Mouse (Mus musculus) G1E (cell line): Measurements from ENCODE around the gene Dmkn.

ENCODE experiments used
- CTCF ChIP-seq: IDR thresholded peaks from 2 replicates; pipeline ENCODE4 v1.5.1; 2012; ENCODE audit warnings: low read depth, low read length, inconsistent platforms, mixed read lengths
- POLR2AphosphoS5 ChIP-seq: IDR thresholded peaks from 2 replicates; pipeline ENCODE4 v1.6.1; 2012; ENCODE audit warnings: low read depth, low read length, inconsistent platforms; ENCODE audit not compliant: insufficient replicate concordance
- TAL1 ChIP-seq: conservative IDR thresholded peaks from 2 replicates; pipeline ENCODE4 v1.6.1; 2012; ENCODE audit warnings: low read depth, low read length, inconsistent platforms, mixed read lengths

GRCm38 (mm10) chr7:30751086-30751669, 12.4 kb upstream of the Dmkn start, which contains the start of gene Sbsn:
- TF ChIP-seq CTCF (no peak), TAL1 (no peak), POLR2AphosphoS5 (no peak)
